Mouse (Mus musculus) midbrain, embryonic 15.5 days (tissue): ENCODE measurements at regions not wholly inside any gene's neighbourhood (a gene's known extent, or its start where the extent isn't known, plus 50 kb on each side); places are given as distances from the start of the nearest gene placed in this dataset.
"Not testable (repeated sequence)": the region's sequence is repeated elsewhere in the genome, so short reads cannot be mapped to it uniquely, and the experiment has no call there.

Source experiments
- ATAC-seq: fragments of 200-750 bp; cut with Nextera tagmentation; replicated peaks from 2 replicates; pipeline ENCODE4 v1.8.0; 2017; ENCODE audit warnings: moderate TSS enrichment
- H3K27ac ChIP-seq: fragments of 300-500 bp; sonication (generic); 2 replicates; pipeline ENCODE4 v1.5.1; 2015; ENCODE audit warnings: mild to moderate bottlenecking, inconsistent platforms
- H3K27me3 ChIP-seq: fragments of 300-500 bp; sonication (generic); replicated peaks from 2 replicates; pipeline ENCODE4 v1.6.1; 2015; ENCODE audit warnings: inconsistent platforms
- H3K36me3 ChIP-seq: fragments of 300-500 bp; sonication (generic); replicated peaks from 2 replicates; pipeline ENCODE4 v1.6.1; 2015; ENCODE audit warnings: inconsistent platforms
- H3K4me1 ChIP-seq: fragments of 300-500 bp; sonication (generic); 2 replicates; pipeline ENCODE4 v1.6.1; 2015; ENCODE audit warnings: inconsistent platforms
- H3K4me2 ChIP-seq: fragments of 300-500 bp; sonication (generic); 2 replicates; pipeline ENCODE4 v1.6.1; 2015; ENCODE audit warnings: inconsistent platforms, mild to moderate bottlenecking, moderate library complexity
- H3K4me3 ChIP-seq: fragments of 300-500 bp; sonication (generic); 2 replicates; pipeline ENCODE4 v1.5.1; 2015; ENCODE audit warnings: mild to moderate bottlenecking, inconsistent platforms
- H3K9ac ChIP-seq: fragments of 300-500 bp; sonication (generic); 2 replicates; pipeline ENCODE4 v1.6.1; 2015; ENCODE audit warnings: mild to moderate bottlenecking, inconsistent platforms
- H3K9me3 ChIP-seq: fragments of 300-500 bp; sonication (generic); 2 replicates; pipeline ENCODE4 v1.6.1; 2016; ENCODE audit warnings: inconsistent platforms
- WGBS: fragments of 180-500 bp; shearing (Covaris S2); methylation state at CpG from one replicate; pipeline ENCODE4 v1.1.7; 2015; ENCODE audit warnings: mixed read lengths; 5-methylcytosine and 5-hydroxymethylcytosine counted together

GRCm38 (mm10) chr15:5940945-5941344 is 358.6 kb upstream of the Dab2 start:
- Histone ChIP-seq H3K4me3 (no peak overlapping the region), H3K36me3 (no peaks in the 10 kb centered on the region), H3K4me1 (no peaks in the 10 kb centered on the region), H3K27me3 (no peaks in the 10 kb centered on the region), H3K9ac (no peak overlapping the region), H3K27ac (no peak overlapping the region), H3K4me2 (no peak overlapping the region), H3K9me3 (no peaks in the 10 kb centered on the region)
- 74% methylated on average over 2 of the region's 2 CpGs for WGBS
- ATAC-seq, result no peak

- WGBS, result 91% methylated on average over 6 of the region's 6 CpGs
- Histone ChIP-seq H3K4me2 (no peak overlapping the region), H3K4me3 (no peak overlapping the region), H3K4me1 (no peaks in the 10 kb centered on the region), H3K27ac (no peak overlapping the region), H3K36me3 (no peaks in the 10 kb centered on the region), H3K9me3 (no peaks in the 10 kb centered on the region), H3K27me3 (no peaks in the 10 kb centered on the region), H3K9ac (no peak overlapping the region)
- ATAC-seq, result no peak
Observed at GRCm38 (mm10) chr15:5946650-5947049, 352.9 kb upstream of the Dab2 start.

GRCm38 (mm10) chr15:5950919-5951318 is 348.7 kb upstream of the Dab2 start:
- no peaks in the 10 kb centered on the region for H3K27me3 ChIP-seq
- no peak overlapping the region for H3K4me2 ChIP-seq
- H3K9ac ChIP-seq, result no peak overlapping the region
- no peak overlapping the region for H3K27ac ChIP-seq
- no peaks in the 10 kb centered on the region for H3K4me1 ChIP-seq
- 82% methylated on average over 3 of the region's 3 CpGs for WGBS
- H3K9me3 ChIP-seq, result no peaks in the 10 kb centered on the region
- ATAC-seq, result no peak
- H3K36me3 ChIP-seq, result no peaks in the 10 kb centered on the region
- no peak overlapping the region for H3K4me3 ChIP-seq

GRCm38 (mm10) chr15:5951661-5952060 is 347.9 kb upstream of the Dab2 start:
- H3K36me3 ChIP-seq, H3K27me3 ChIP-seq, H3K9ac ChIP-seq, H3K4me1 ChIP-seq, H3K4me2 ChIP-seq, H3K4me3 ChIP-seq, ATAC-seq, H3K27ac ChIP-seq, H3K9me3 ChIP-seq: not testable (repeated sequence)
- WGBS, result 96% methylated on average over 2 of the region's 2 CpGs

GRCm38 (mm10) chr15:5953106-5953505 is 346.5 kb upstream of the Dab2 start:
- Histone ChIP-seq H3K9me3 (no peaks in the 10 kb centered on the region), H3K9ac (no peak overlapping the region), H3K36me3 (no peaks in the 10 kb centered on the region), H3K27me3 (no peaks in the 10 kb centered on the region), H3K27ac (no peak overlapping the region), H3K4me3 (no peak overlapping the region), H3K4me2 (no peak overlapping the region), H3K4me1 (no peaks in the 10 kb centered on the region)
- no peak for ATAC-seq

- no peaks in the 10 kb centered on the region for H3K4me1 ChIP-seq
- H3K27ac ChIP-seq, result no peak overlapping the region
- ATAC-seq, result no peak
- no peaks in the 10 kb centered on the region for H3K9me3 ChIP-seq
- no peak overlapping the region for H3K4me3 ChIP-seq
- H3K4me2 ChIP-seq, result no peak overlapping the region
- H3K27me3 ChIP-seq, result no peaks in the 10 kb centered on the region
- H3K36me3 ChIP-seq, result no peaks in the 10 kb centered on the region
- WGBS, result 41% methylated on average over 5 of the region's 5 CpGs
- H3K9ac ChIP-seq, result no peak overlapping the region
Observed at GRCm38 (mm10) chr15:5991351-5992065, 308.1 kb upstream of the Dab2 start.

GRCm38 (mm10) chr15:5992146-5992545 is 307.4 kb upstream of the Dab2 start:
- not testable (repeated sequence) for H3K9me3 ChIP-seq, H3K27me3 ChIP-seq, H3K4me3 ChIP-seq, H3K9ac ChIP-seq, H3K27ac ChIP-seq, H3K4me1 ChIP-seq, ATAC-seq, H3K36me3 ChIP-seq, H3K4me2 ChIP-seq
- 86% methylated on average over 1 of the region's 1 CpGs for WGBS

- no peak overlapping the region for H3K4me3 ChIP-seq
- H3K36me3 ChIP-seq, result no peaks in the 10 kb centered on the region
- no peaks in the 10 kb centered on the region for H3K4me1 ChIP-seq
- no peaks in the 10 kb centered on the region for H3K27me3 ChIP-seq
- WGBS, result 81% methylated on average over 1 of the region's 1 CpGs
- no peaks in the 10 kb centered on the region for H3K9me3 ChIP-seq
- H3K27ac ChIP-seq, result no peak overlapping the region
- no peak overlapping the region for H3K9ac ChIP-seq
- no peak overlapping the region for H3K4me2 ChIP-seq
- ATAC-seq, result no peak
Observed at GRCm38 (mm10) chr15:6000816-6001215, 298.8 kb upstream of the Dab2 start.

- no peak for ATAC-seq
- Histone ChIP-seq H3K27ac (no peak overlapping the region), H3K9me3 (no peaks in the 10 kb centered on the region), H3K36me3 (no peaks in the 10 kb centered on the region), H3K4me3 (no peak overlapping the region), H3K4me2 (no peak overlapping the region), H3K9ac (no peak overlapping the region), H3K27me3 (no peaks in the 10 kb centered on the region), H3K4me1 (no peaks in the 10 kb centered on the region)
- 90% methylated on average over 1 of the region's 1 CpGs for WGBS
Observed at GRCm38 (mm10) chr15:6001394-6001793, 298.2 kb upstream of the Dab2 start.

- Histone ChIP-seq H3K27ac (no peak overlapping the region), H3K36me3 (no peaks in the 10 kb centered on the region), H3K9ac (no peak overlapping the region), H3K9me3 (no peaks in the 10 kb centered on the region), H3K4me1 (no peaks in the 10 kb centered on the region), H3K27me3 (no peaks in the 10 kb centered on the region), H3K4me2 (no peak overlapping the region), H3K4me3 (no peak overlapping the region)
- ATAC-seq, result no peak
- 77% methylated on average over 1 of the region's 1 CpGs for WGBS
Observed at GRCm38 (mm10) chr15:6014982-6015381, 284.6 kb upstream of the Dab2 start.

- H3K4me2 ChIP-seq, result no peak overlapping the region
- H3K9ac ChIP-seq, result no peak overlapping the region
- H3K4me3 ChIP-seq, result no peak overlapping the region
- no peak overlapping the region for H3K27ac ChIP-seq
- WGBS, result 76% methylated on average over 5 of the region's 5 CpGs
- ATAC-seq, result no peak
- H3K4me1 ChIP-seq, result no peaks in the 10 kb centered on the region
- H3K9me3 ChIP-seq, result no peaks in the 10 kb centered on the region
- no peaks in the 10 kb centered on the region for H3K36me3 ChIP-seq
- H3K27me3 ChIP-seq, result no peaks in the 10 kb centered on the region
Observed at GRCm38 (mm10) chr15:6016637-6017049, 282.9 kb upstream of the Dab2 start.

GRCm38 (mm10) chr15:6025543-6025942 is 274.0 kb upstream of the Dab2 start:
- WGBS, result 70% methylated on average over 4 of the region's 4 CpGs
- no peak overlapping the region for H3K9ac ChIP-seq
- H3K27ac ChIP-seq, result no peak overlapping the region
- H3K4me2 ChIP-seq, result no peak overlapping the region
- no peaks in the 10 kb centered on the region for H3K9me3 ChIP-seq
- ATAC-seq, result no peak
- no peaks in the 10 kb centered on the region for H3K36me3 ChIP-seq
- H3K4me1 ChIP-seq, result no peaks in the 10 kb centered on the region
- no peaks in the 10 kb centered on the region for H3K27me3 ChIP-seq
- H3K4me3 ChIP-seq, result no peak overlapping the region

GRCm38 (mm10) chr15:6029214-6029613 is 270.4 kb upstream of the Dab2 start:
- Histone ChIP-seq H3K4me2 (no peak overlapping the region), H3K27me3 (no peaks in the 10 kb centered on the region), H3K36me3 (no peaks in the 10 kb centered on the region), H3K9me3 (no peaks in the 10 kb centered on the region), H3K27ac (no peak overlapping the region), H3K4me3 (no peak overlapping the region), H3K4me1 (no peaks in the 10 kb centered on the region), H3K9ac (no peak overlapping the region)
- WGBS, result 88% methylated on average over 1 of the region's 1 CpGs
- ATAC-seq, result no peak
